Mouse (Mus musculus) left cerebral cortex, adult 18-20 months (tissue): ENCODE measurements at regions not wholly inside any gene's neighbourhood (a gene's known extent, or its start where the extent isn't known, plus 50 kb on each side); places are given as distances from the start of the nearest gene placed in this dataset.
A peak's percentile ranks its signal among the peaks of the same experiment; 100 is the strongest.
"Not testable (repeated sequence)": the region's sequence is repeated elsewhere in the genome, so short reads cannot be mapped to it uniquely, and the experiment has no call there.

Source experiments
- DNase-seq, 2 experiments: peaks; one replicate each; pipeline ENCODE4 v3.0.0; 2021 to 2022; ENCODE audit warnings: low spot score in 2 of 2, mixed read lengths in 1 of 2

GRCm38 (mm10) chr13:26272850-26273249 is 497.1 kb downstream of the Hdgfl1 start:
- DNase-seq, result no peak

- no peak for DNase-seq
These were observed 502.5 kb downstream of the Hdgfl1 start for GRCm38 (mm10) chr13:26267501-26267900.

DNA sequence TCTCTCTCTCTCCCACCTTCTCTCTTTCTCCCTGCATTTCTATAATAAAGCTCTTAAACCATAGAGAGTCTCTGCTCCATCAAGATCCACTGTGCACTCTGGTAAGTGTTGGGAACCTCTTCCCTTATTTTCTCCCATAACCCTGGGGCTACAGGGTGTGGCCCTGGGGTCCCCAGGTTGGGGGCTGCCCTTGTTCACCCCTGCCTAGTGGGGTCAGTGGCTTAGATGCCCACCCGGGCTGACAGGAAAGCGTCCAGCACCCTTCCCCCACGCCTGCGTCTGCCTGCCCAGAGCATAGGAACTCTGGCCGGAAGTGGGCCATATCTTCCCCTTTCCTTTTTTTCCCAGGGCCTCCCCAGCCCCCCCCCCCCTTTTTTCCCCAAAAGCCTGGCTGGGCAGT is 534.0 kb downstream of the Hdgfl1 start:
- DNase-seq, result no peak

DNA sequence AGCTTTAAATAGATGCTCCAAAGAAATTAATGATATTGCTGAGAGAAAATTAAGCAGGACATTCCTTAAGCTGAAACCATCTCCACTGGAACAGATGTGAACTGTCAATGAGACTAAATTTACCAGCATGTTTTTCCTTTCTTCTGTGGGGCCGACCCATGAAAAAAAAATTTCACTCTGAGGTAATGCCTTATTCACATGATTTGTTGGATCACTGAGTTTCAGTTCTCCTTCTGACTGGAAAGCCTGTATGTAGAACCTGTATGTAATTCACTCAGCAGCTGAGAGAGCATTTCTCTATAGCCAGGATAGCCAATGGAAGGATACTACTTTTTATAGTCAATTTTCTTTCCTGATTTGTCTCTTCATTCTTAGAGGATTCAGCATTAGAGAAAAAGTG is 535.3 kb downstream of the Hdgfl1 start:
- no peak for DNase-seq

DNA sequence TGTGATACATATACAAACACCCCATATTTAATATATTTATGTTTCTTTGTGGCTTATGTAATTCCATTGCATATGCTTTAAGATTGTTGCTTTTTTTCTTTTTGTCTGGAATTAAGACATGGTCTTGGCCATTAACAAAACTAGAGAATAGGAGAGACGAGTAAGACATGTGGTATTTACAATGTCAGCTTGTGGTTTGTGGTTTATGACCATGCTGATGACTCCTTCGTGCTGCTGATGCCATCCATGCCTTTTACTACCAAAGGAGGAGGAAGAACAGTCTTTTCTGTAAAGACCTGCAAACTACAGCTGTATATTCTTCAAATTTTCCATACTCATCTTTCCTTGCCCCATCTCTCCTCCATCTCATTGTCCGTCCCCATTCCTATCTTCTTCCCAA is 552.7 kb downstream of the Hdgfl1 start:
- DNase-seq, result no peak

DNA sequence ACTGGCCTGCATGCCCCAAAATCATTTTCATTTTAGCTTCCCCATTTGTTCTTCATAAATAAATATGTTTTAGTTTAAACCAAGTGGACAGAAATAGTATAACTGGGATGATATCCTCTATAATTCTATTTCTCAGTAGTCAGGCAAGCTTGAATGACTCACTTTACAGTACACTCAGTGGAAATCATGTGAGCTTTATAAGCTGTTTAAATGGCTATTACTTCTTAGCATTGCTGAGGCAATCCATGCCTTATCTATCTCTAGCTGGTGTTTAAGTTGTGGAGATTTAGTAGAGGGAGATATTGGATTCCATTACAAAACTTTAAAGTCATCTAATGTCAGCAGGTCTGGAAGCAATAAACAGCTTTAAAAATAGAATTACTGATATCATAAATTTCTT is 553.4 kb downstream of the Hdgfl1 start:
- DNase-seq, result no peak

DNA sequence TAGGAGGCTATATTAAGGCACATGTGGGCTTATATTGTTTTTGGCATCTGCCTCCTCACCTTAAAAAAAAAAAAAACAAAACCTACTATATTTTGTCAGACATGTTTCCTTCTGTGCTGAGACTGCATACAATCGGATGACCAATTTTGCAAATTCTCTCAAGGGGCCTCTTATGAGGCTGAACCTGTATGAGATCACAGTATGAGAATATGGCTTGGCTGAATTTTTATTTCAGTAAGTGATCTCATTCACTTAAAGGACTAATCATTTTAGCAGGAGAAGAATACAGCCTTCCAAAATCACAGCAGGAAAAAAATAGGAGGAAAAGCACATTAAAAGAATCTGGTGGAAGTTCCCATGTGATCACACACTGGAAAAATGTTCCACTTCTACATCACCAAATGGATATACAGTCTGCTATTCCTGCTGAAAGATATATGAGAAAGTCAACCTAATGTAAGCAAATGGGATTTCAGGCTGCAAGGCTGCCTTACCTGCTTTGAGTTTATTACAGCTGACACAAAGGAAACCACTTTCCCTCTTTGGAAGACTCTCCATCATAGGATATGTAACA is 564.3 kb downstream of the Hdgfl1 start:
- DNase-seq, result no peak

DNA sequence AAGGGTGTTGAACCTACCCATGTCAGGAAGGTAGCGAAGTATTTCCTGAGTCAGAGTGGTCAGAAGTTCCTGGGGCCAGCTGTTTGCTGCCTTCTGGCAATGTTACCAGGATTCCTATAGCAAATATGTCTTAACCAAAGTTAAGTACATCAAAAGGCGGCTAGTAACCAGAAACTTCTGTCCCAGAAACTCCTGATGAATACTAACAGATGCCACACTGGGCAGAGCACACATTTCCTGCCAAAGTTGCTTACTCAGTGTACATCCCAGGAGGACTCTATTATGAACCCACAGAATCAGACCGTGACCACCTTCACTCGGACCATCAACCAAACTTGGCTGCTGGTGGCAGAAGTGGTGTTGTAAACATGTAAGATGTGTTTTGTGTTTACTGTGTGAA is 575.3 kb downstream of the Hdgfl1 start:
- no peak for DNase-seq

DNA sequence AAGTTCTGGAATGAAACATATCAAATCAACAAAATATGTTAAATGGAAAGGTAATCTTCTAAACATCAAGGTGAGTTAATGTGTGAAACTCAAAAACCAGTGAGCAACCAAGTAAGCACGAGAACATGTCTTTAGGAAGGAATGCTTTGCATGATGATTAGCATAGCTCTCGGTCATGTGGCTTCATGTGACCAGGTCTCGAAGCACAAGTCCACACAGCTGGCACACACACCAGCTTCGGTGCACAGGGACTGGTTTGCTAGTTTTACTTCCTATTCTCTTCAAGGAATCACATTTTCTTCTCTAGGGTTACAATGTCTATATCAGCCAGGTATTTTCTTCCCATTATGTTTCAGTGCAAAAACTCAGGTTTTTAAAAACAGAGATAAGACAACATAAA is 586.1 kb downstream of the Hdgfl1 start:
- no peak for DNase-seq

GRCm38 (mm10) chr13:26171891-26172482 is 598.0 kb downstream of the Hdgfl1 start:
- no peak for DNase-seq

DNA sequence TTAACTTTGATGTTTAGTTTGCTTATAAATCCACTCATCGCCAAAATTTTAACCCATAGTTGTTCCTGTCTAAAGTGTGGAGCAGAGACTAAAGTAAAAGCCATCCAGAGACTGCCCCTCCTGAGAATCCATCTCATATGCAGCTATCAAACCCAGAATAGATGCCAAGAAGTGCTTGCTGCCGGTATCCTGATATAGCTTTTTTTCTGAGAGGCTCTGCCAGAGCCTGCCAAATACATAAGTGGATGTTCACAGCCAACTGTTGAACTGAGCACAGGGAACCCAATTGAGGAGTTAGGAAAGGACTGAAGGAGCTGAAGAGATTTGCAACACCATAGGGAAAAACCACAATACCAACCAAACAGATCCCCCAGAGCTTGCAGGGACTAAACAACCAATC is 600.3 kb downstream of the Hdgfl1 start:
- peak in 1 of 2 experiments; percentile 5 for DNase-seq

DNA sequence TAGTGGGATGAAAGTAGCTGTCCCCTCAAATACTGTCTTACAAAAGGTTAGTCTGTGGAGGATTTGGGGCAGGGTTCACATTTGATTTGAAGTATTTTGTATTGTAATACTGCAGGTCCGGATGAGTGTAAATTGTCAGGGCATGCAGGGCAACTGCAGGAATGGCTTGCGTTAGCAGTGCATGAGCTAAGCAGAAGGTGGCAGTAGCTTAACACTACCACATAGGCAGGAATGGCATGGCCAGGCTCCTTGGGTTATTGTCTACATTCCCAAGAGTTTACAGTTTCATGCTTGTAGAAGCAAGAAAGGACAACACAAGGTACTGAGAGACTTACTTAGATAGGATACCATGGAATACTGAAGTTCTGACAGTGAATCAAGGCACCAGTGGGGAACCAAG is 611.3 kb downstream of the Hdgfl1 start:
- no peak for DNase-seq

DNA sequence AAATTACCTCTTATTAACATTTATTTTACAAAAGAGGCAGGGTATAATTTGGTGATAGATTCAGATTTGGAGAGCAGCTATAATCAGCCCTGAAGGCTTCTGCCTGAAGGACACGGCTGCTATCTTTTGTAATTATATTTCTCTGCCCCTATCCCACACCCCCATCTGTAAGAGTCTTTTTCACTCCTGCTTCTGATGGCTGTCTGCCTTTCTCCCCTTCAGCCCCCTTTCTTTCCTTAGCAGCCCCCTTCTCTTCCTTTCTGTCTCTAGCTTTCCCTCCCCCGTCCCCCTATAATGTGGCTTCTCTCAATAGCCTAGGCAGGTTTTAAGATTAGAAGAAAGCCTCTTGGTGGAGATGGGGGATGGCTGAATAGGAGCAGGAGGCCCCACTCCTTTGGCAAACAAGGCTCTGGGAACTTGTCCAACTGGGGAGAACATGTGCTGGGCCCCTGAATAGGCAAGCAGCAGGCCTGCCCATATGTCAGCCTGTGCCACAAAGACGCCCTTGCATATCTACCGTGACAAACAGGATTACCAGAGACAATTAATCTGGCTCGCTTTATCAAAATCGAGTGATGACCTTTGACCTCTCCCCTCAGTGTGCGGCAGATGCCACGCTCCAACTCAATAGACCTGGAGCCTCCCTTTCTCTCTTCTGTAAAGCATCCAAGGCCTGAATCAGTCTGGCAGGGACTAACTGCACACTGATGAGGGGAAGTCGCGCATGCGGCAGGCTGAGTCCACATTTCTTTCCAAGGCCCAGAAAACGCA is 615.1 kb downstream of the Hdgfl1 start:
- DNase-seq, result peak; percentile 46 to 60

DNA sequence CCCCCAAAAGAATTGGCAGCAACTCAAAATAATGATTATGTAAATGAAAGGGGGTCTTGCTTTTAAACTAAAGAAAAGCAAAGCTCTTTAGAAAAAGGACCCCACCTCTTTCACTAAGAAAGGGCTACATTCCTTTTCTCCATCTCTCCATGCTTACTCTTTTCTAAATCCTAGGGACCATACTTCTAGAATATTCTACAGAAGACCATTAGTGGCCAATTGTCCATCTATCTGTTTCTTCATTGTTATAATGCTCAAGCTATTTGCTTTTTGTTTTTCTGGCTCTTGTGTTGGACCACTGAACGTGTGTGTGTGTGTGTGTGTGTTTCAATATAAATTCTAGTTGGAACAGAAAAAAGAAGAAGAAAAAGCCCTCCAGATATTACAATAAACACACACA is 615.7 kb downstream of the Hdgfl1 start:
- no peak for DNase-seq

DNA sequence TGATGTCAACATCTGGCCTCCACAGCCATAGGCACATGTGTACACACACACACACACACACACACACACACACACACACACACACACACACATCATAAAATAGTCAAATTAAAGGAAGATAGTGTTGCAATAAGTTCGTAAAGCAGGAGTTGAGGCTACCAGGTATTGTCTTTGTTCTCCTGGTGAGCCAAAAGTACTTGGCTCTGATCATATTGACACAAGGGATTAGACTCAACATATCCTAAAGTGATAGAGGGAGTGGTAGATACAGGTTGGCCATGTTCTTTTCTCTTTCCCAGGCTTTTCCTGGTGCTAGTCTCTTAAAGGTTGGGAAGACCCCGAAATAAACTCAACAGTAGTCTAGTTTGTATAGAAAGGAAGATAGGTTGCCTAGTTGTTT is 616.9 kb downstream of the Hdgfl1 start:
- no peak for DNase-seq

DNA sequence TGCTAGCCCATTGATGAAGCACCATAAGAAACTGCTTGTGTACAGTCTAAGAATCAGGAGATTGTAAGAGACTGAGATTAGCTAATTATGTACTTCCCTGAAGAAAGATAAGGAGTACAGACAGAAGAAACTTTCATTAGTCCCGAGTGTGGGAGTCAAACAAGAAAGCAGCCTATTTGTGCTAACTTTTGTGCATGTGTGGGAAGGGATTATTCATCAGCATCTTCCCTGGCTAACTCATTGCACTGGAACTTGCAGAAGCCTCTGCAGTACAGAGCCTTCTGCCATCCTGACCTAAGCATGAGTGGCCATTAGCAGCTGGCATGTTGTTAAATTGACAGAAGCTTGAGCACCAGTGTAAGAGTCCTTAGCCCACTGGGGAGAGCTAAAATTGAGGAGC is 619.5 kb downstream of the Hdgfl1 start:
- peak in 1 of 2 experiments; percentile 20 for DNase-seq

- DNase-seq, result no peak
These were observed 627.2 kb downstream of the Hdgfl1 start for GRCm38 (mm10) chr13:26142811-26143210.

- DNase-seq, result no peak
These were observed 650.6 kb downstream of the Hdgfl1 start for GRCm38 (mm10) chr13:26119363-26119762.

DNA sequence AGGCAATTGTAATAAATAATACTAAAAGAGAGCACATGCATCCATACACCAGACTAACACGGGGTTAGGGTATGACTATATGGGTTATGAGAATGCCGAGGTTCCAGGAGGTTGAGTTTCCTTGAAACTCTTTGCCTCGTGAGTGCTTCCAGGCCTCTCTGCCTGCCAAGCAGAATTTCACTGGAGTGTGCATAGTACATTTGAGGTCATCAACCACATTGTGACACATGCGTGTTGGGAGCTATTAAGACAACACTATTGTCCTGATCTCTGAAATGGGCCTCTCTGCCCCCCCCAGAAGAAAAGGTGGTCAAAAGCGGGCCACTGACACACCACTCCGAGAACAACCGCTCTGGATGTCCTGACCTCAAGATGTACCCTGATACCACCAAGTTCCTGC is 655.8 kb downstream of the Hdgfl1 start:
- DNase-seq, result no peak

DNA sequence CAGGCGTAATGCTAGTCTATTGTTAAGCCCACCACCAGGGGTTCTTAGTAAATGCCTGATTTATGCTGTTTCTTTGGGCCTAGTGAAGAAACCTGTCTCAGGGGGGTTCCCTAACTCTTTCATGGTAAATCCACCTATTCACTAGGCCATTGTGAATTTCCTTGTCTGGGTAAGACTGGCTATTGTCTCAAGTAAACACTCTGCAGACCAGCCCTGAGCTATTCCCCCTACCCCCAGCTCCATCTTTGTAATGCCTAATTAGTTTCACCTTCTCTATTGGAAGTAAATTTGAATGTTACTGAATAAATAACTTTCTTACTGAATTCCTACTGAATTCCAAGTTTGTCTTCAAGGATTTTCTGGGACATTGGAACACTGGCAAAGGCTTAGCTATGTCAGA is 656.2 kb downstream of the Hdgfl1 start:
- DNase-seq, result not testable (repeated sequence)

GRCm38 (mm10) chr13:26112579-26112978 is 657.4 kb downstream of the Hdgfl1 start:
- DNase-seq, result no peak

DNA sequence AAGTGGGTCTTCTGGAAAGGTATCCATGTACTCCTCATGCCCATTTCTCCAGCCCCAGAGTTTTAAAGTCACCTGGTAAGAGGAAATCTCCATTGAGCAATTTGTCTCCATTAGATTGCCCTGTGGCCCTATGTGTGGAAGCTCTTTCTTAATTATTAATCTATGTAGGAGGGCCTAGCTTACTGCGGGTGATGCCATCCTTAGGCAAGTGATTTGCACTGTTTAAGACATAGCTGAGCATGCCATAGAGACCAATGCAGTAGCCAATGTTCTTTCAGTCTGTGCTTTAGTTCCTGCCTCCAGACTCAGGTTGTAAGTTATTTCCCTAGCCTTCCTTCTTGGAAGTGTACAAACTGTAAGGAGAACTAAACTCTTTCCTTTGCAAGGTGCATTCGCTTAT is 661.0 kb downstream of the Hdgfl1 start:
- DNase-seq, result no peak

GRCm38 (mm10) chr13:26088727-26089126 is 681.2 kb downstream of the Hdgfl1 start:
- DNase-seq, result no peak
